Mouse (Mus musculus) heart, adult 18-20 months (tissue): ENCODE results near the gene St6galnac3. TPM values are rescaled to one million over a fixed set of nuclear protein-coding genes. Genes with fewer than 3 reads are reported as not detected.

Experiments used
- DNase-seq, 2 experiments: peaks; one replicate each; pipeline ENCODE4 v3.0.0; 2021 to 2022; ENCODE audit warnings: mixed read lengths in 1 of 2
- total RNA-seq, 2 experiments: library from RNA; stranded (reverse); gene quantifications; 2 replicates each; pipeline ENCODE4 v1.2.3; 2021

St6galnac3 gene
- total RNA-seq, 2 experiments from 2014 or later, result 7.8 to 8.1 TPM

DNA sequence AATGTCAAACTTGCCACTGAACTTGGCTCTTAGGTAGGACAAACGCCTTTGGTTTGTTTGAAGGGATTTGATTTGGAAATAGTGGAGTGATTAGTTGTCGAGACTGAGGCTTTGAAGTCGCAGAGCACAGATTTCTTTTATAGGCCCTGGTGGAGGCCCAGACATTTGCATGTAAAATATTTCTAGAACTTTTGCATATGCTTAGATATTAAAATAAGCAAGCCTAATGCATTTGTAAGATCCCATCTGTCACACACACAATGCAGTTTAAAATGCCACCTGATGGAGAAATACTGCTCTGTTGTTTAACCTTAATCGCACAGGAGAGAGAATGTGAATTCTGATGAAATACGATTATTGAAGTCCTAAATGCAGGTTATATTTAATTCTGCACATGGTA, 380.0 kb downstream of the St6galnac3 start:
- DNase-seq, result no peak

- DNase-seq, result no peak
Observed at GRCm38 (mm10) chr3:153339940-153340339, 385.0 kb downstream of the St6galnac3 start.

- no peak for DNase-seq
Observed at GRCm38 (mm10) chr3:153339091-153339490, 385.9 kb downstream of the St6galnac3 start.

GRCm38 (mm10) chr3:153337779-153338178, 387.2 kb downstream of the St6galnac3 start:
- no peak for DNase-seq

- no peak for DNase-seq
Observed at GRCm38 (mm10) chr3:153337221-153337620, 387.8 kb downstream of the St6galnac3 start.

GRCm38 (mm10) chr3:153334152-153334825, 390.7 kb downstream of the St6galnac3 start:
- DNase-seq, result no peak

GRCm38 (mm10) chr3:153324307-153324706, 400.7 kb downstream of the St6galnac3 start:
- no peak for DNase-seq

GRCm38 (mm10) chr3:153323446-153323845, 401.5 kb downstream of the St6galnac3 start:
- DNase-seq, result no peak

GRCm38 (mm10) chr3:153313583-153313982, 411.4 kb downstream of the St6galnac3 start:
- DNase-seq, result no peak

DNA sequence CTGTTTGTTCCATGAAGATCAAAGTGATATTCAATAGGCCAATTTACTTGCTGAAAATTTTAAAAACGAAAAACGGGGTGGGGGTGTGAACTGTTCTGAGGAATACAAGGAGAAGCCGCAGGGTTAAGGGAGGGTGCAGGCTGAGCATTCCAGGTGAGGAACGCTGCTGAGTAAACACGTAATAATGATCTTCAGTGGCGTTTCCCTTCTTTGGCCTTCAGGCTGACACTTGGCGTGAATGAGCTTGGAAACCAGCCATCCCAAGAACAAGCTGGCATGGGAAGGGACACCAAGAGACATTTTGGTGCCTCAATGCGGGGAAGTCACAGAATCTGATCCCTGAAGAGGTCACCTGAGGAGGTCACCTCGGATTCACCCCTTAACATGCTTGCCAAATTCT, 411.8 kb downstream of the St6galnac3 start:
- no peak for DNase-seq

- DNase-seq, result no peak
Observed at GRCm38 (mm10) chr3:153312006-153312405, 413.0 kb downstream of the St6galnac3 start.

DNA sequence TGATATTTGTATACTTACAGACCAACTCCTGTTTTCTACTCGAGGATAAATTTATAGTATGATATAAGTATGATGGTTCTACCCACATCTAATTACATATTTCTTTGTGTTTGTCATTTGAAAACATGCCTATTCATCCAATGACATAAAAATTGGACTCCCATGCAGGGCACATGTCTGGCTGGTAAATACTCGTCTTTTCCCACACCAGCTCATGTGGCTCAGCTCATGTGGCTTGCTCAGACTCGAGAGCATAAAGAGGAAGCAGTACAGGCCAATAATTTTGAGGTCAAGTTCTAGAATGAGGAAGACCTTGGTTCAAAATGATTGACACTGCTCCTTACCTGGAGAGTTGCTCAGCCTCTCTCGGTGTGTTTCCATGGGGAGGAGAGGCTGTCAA, 416.6 kb downstream of the St6galnac3 start:
- no peak for DNase-seq

GRCm38 (mm10) chr3:153305153-153305552, 419.8 kb downstream of the St6galnac3 start:
- DNase-seq, result no peak

DNA sequence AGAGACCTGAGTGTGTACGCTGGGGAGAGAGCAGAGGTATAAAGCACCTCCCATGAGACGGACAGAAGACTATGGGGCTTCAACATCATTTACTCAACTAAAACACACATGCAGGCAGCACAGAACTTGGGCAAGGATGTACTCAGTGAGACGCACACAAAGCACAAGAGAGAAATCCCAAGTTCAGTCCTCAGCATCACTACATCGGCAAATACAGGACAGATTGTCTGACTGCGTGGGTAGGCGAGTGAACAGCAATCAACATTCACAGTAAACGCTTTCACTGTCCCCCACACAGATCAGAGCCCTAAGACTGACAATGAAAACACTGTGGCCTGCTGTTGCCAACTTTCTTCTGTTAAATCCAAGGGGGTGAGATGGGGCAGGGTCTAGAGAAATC, 422.6 kb downstream of the St6galnac3 start:
- DNase-seq, result no peak

DNA sequence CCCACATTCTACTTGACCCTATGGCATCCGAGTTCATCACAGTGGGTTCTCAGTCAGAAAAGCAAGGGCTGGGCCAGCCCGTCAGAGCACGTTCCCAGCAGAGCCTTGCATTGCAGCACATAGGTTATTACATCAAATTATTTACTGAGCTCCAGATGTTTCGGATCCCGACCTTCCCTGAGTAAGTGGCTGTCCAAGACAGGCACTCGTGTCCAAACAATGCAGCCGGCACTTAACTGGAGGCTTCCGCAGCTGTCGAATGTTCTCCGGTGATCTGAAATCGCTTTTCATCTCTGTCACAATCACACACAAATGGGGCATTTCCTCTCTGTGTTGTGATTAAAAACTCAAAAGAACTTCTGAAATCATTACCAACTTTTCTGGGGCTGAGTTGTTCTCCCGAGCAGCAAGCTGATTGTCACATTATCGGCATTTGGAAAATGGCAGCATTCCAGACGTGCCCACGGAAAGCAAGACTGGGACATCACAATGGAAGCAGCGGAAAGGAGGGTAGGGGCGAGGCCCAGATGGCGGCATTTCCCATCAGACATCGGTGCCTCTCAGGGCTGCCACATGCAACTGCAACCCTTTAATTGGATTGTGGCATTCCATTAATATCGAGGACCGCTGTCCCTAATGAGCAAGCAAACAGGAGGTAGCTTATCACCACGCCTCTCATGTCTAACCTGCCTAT, 428.5 kb downstream of the St6galnac3 start:
- DNase-seq, result peak in 1 of 2 experiments; percentile 6

GRCm38 (mm10) chr3:153292853-153293252, 432.1 kb downstream of the St6galnac3 start:
- DNase-seq, result peak in 1 of 2 experiments; percentile 18

DNA sequence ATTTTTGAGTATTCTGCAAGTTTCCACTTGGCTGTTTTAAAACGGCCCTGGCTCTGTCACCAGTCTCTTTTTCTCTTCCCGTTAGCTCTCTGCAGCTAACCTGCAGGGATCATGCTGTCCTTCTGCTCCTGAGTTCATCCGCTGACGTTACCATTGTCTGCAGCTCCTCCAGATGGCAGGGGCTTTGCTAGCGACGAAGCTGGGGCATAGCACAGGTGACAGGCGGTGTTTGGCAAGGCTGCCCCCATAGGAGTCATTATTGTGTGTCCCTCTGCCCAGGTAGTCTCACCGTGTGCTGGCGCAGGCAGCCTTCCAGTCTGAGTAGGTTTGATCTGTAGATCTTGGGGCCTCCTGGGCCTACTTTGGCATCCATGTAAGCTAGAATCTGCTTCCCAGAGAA, 432.6 kb downstream of the St6galnac3 start:
- no peak for DNase-seq

GRCm38 (mm10) chr3:153291406-153292045, 433.4 kb downstream of the St6galnac3 start:
- no peak for DNase-seq

- DNase-seq, result no peak
Observed at GRCm38 (mm10) chr3:153289971-153290370, 435.0 kb downstream of the St6galnac3 start.

DNA sequence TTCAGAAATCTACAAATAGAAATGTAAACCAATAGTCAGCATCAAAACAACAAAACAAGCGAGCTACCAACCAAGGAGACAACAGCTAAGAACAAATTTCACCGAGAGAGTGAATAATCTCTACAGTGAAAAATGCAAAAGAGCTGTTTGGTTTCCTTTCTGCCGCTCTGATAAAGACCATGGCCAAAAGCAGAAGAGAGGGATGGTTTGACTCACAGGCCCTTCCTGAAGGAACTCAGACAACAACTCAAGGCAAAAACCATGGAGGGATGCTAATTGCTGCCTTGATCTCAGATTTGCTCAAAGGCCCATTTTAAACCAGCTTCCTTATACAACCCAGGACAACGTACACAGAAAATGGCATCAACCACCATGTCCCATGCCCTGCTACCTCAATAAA, 437.4 kb downstream of the St6galnac3 start:
- no peak for DNase-seq

- DNase-seq, result no peak
Observed at GRCm38 (mm10) chr3:153287081-153287480, 437.9 kb downstream of the St6galnac3 start.

DNA sequence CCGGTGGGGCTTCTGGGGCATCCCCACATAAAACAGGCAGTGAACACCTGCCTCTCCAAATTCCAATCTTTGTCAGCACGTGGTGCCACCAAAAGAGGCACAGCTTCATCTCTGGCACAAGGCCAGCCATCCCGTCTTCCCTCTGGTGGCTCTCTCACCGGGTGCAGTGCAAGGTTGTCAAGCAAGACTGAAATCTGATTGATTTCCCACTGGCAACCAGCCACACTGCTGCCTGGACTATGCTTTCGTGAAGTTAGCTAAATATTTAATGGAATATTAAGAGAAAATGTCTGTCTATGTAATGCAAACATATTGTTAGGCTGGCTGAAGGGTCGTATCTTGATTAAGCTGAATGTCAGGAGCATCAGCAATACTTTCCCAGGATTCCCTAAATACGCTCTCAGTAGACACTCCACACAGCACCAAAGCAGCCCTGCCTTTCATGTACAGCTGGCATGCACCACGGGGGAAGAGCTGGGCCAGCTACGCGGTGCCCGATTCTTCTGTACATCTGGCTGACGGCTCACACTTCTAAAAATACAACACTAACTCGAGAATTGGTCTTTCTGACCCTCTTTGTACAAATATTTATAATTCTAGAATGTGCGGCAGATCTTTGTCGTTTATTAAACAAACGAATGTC, 442.7 kb downstream of the St6galnac3 start:
- no peak for DNase-seq

- DNase-seq, result no peak
Observed at GRCm38 (mm10) chr3:153278249-153278648, 446.7 kb downstream of the St6galnac3 start.
